Mouse (Mus musculus) layer of hippocampus, adult 9-10 months (tissue): ENCODE measurements at regions not wholly inside any gene's neighbourhood (a gene's known extent, or its start where the extent isn't known, plus 50 kb on each side); places are given as distances from the start of the nearest gene placed in this dataset.

Experiments
- DNase-seq: peaks from one replicate; pipeline ENCODE4 v3.0.0; 2022; ENCODE audit warnings: low spot score

GRCm38 (mm10) chr15:68014605-68015305, 1514.0 kb upstream of the Lrrc6 start:
- DNase-seq, result no peak

GRCm38 (mm10) chr15:68011162-68011561, 1510.5 kb upstream of the Lrrc6 start:
- no peak for DNase-seq

- DNase-seq, result no peak
These were observed 1509.5 kb upstream of the Lrrc6 start for GRCm38 (mm10) chr15:68010189-68010588.

- no peak for DNase-seq
These were observed 1504.1 kb upstream of the Lrrc6 start for GRCm38 (mm10) chr15:68004798-68005197.

- DNase-seq, result no peak
These were observed 1495.8 kb upstream of the Lrrc6 start for GRCm38 (mm10) chr15:67996532-67996931.

- no peak for DNase-seq
These were observed 1488.9 kb upstream of the Lrrc6 start for GRCm38 (mm10) chr15:67989428-67990272.

- no peak for DNase-seq
These were observed 1487.2 kb upstream of the Lrrc6 start for GRCm38 (mm10) chr15:67987941-67988340.

- no peak for DNase-seq
These were observed 1482.5 kb upstream of the Lrrc6 start for GRCm38 (mm10) chr15:67983253-67983652.

GRCm38 (mm10) chr15:67981876-67982275, 1481.2 kb upstream of the Lrrc6 start:
- DNase-seq, result no peak

- DNase-seq, result no peak
These were observed 1478.7 kb upstream of the Lrrc6 start for GRCm38 (mm10) chr15:67979451-67979850.

- DNase-seq, result no peak
These were observed 1476.5 kb upstream of the Lrrc6 start for GRCm38 (mm10) chr15:67977210-67977609.

- no peak for DNase-seq
These were observed 1471.3 kb upstream of the Lrrc6 start for GRCm38 (mm10) chr15:67971998-67972397.

GRCm38 (mm10) chr15:67954216-67954615, 1453.5 kb upstream of the Lrrc6 start:
- DNase-seq, result no peak

- no peak for DNase-seq
These were observed 1449.8 kb upstream of the Lrrc6 start for GRCm38 (mm10) chr15:67950281-67951040.

- DNase-seq, result no peak
These were observed 1443.8 kb upstream of the Lrrc6 start for GRCm38 (mm10) chr15:67944330-67945082.

- DNase-seq, result no peak
These were observed 1442.3 kb upstream of the Lrrc6 start for GRCm38 (mm10) chr15:67943046-67943445.

- no peak for DNase-seq
These were observed 1439.8 kb upstream of the Lrrc6 start for GRCm38 (mm10) chr15:67940510-67940909.

- no peak for DNase-seq
These were observed 1424.2 kb upstream of the Lrrc6 start for GRCm38 (mm10) chr15:67924885-67925284.

- DNase-seq, result no peak
These were observed 1406.3 kb upstream of the Lrrc6 start for GRCm38 (mm10) chr15:67907034-67907433.

GRCm38 (mm10) chr15:67905279-67905678, 1404.6 kb upstream of the Lrrc6 start:
- DNase-seq, result no peak

GRCm38 (mm10) chr15:67904646-67905045, 1403.9 kb upstream of the Lrrc6 start:
- no peak for DNase-seq

- DNase-seq, result no peak
These were observed 1402.3 kb upstream of the Lrrc6 start for GRCm38 (mm10) chr15:67902982-67903381.
